Mouse (Mus musculus) embryonic facial prominence, embryonic 12.5 days (tissue): ENCODE measurements around the gene Jaml. TPM values are rescaled to one million over a fixed set of nuclear protein-coding genes. Genes with fewer than 3 reads are reported as not detected.
"Not testable (repeated sequence)": the region's sequence is repeated elsewhere in the genome, so short reads cannot be mapped to it uniquely, and the experiment has no call there.

ENCODE experiments used
- ATAC-seq: fragments of 200-750 bp; cut with Nextera tagmentation; 2 replicates; pipeline ENCODE4 v1.8.0; 2017; ENCODE audit not compliant: insufficient number of reproducible peaks, insufficient read depth, low FRiP score, low TSS enrichment
- H3K27ac ChIP-seq: fragments of 300-500 bp; sonication (generic); 2 replicates; pipeline ENCODE4 v1.5.1; 2016; ENCODE audit warnings: mild to moderate bottlenecking
- H3K27me3 ChIP-seq: fragments of 300-500 bp; sonication (generic); 2 replicates; pipeline ENCODE4 v1.6.1; 2016; ENCODE audit warnings: mild to moderate bottlenecking, moderate library complexity
- H3K36me3 ChIP-seq: fragments of 300-500 bp; sonication (generic); 2 replicates; pipeline ENCODE4 v1.6.1; 2016; ENCODE audit warnings: mild to moderate bottlenecking
- H3K4me1 ChIP-seq: fragments of 300-500 bp; sonication (generic); 2 replicates; pipeline ENCODE4 v1.6.1; 2016
- H3K4me2 ChIP-seq: fragments of 300-500 bp; sonication (generic); replicated peaks from 2 replicates; pipeline ENCODE4 v1.6.1; 2016; ENCODE audit warnings: mild to moderate bottlenecking, moderate library complexity
- H3K4me3 ChIP-seq: fragments of 300-500 bp; sonication (generic); 2 replicates; pipeline ENCODE4 v1.5.1; 2016; ENCODE audit warnings: mild to moderate bottlenecking
- H3K9ac ChIP-seq: fragments of 300-500 bp; sonication (generic); 2 replicates; pipeline ENCODE4 v1.6.1; 2016; ENCODE audit warnings: mild to moderate bottlenecking, moderate library complexity
- H3K9me3 ChIP-seq: fragments of 300-500 bp; sonication (generic); 2 replicates; pipeline ENCODE4 v1.6.1; 2016; ENCODE audit warnings: mild to moderate bottlenecking, moderate library complexity
- WGBS: fragments of 180-500 bp; shearing (Covaris S2); methylation state at CpG from one replicate; pipeline ENCODE4 v1.1.7; 2016; 5-methylcytosine and 5-hydroxymethylcytosine counted together
- polyA plus RNA-seq: library from polyadenylated mRNA; unstranded; fragments of >200 nt; fragmentation: Nextera tagmentation; extraction: Ambion mirVana; gene quantifications from 2 replicates; pipeline ENCODE4 v1.2.1, GENCODE M21; 2016

The Jaml gene
- polyA plus RNA-seq: 0.23 and 0.38 TPM in 2 replicates

DNA sequence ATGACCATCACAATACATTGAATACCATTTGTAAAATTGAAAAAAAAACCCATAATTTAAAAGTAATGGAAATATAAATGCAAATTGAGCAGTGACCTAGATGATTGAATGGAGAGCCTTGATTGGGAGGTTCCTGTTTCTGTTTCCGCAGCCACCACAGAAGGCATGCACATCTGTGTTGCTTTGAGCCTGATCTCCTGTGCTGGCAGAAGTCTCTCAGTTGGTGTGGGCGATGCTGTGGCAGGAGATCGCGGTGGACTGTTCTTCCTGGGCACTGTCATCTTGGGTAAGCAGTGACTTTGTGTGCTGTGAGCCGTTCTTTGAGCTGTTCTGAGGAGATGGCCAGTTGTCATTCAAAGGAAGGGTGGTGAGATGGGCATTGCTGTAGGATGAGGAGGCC, at the start of gene Jaml:
Jaml (plus strand) TSS at position 173 of the 400 bp plus-strand sequence.
- Histone ChIP-seq H3K4me2 (no peak within 1 kb of the TSS), H3K9ac (no peak within 1 kb of the TSS), H3K4me3 (no peak within 1 kb of the TSS), H3K36me3 (no peaks in the 10 kb centered on the region), H3K27ac (no peak within 1 kb of the TSS), H3K9me3 (no peaks in the 10 kb centered on the region), H3K27me3 (no peaks in the 10 kb centered on the region), H3K4me1 (no peaks in the 10 kb centered on the region)
- ATAC-seq: no peak
- 75% methylated on average over 5 of the region's 5 CpGs for WGBS

DNA sequence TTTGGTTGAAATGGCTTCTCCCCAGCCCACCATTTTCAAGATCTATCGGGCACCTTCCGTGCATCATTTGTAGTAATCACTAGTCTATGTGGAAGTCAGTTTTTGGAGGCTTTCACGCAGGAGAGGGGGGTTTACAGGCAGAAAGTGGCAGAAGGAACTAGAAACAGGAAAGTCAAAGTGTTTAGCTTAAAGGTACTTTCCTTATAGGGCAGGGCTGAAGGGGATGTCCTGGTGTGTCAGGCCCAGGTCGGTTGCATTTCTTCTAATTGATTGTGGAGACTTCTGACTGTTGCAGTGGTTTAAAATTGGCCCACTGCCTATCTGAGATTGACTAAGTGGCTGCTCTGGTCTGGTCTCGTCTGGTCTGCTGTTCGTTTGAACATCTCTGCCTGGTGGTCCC, 48.6 kb upstream of the Jaml start:
- Histone ChIP-seq H3K9ac (no peak overlapping the region), H3K27me3 (peaks cover 13% of the 10 kb centered on the region; the same call in 1 of the 2 replicates), H3K4me3 (no peak overlapping the region), H3K4me2 (no peak overlapping the region), H3K9me3 (no peaks in the 10 kb centered on the region), H3K4me1 (no peaks in the 10 kb centered on the region), H3K36me3 (no peaks in the 10 kb centered on the region), H3K27ac (no peak overlapping the region)
- 66% methylated on average over 6 of the region's 6 CpGs for WGBS
- ATAC-seq: no peak

GRCm38 (mm10) chr9:45032261-45032660, 46.7 kb upstream of the Jaml start:
- H3K9me3 ChIP-seq: no peaks in the 10 kb centered on the region
- no peaks in the 10 kb centered on the region for H3K36me3 ChIP-seq
- H3K4me1 ChIP-seq: no peaks in the 10 kb centered on the region
- no peak overlapping the region for H3K27ac ChIP-seq
- no peak overlapping the region for H3K9ac ChIP-seq
- no peak overlapping the region for H3K4me3 ChIP-seq
- no peak overlapping the region for H3K4me2 ChIP-seq
- peaks cover 13% of the 10 kb centered on the region; the same call in 1 of the 2 replicates for H3K27me3 ChIP-seq
- WGBS: 81% methylated on average over 2 of the region's 2 CpGs
- ATAC-seq: no peak

GRCm38 (mm10) chr9:45034526-45034925, 44.5 kb upstream of the Jaml start:
- no peak overlapping the region for H3K9ac ChIP-seq
- 76% methylated on average over 3 of the region's 3 CpGs for WGBS
- H3K36me3 ChIP-seq: no peaks in the 10 kb centered on the region
- no peak for ATAC-seq
- H3K27ac ChIP-seq: no peak overlapping the region
- peaks cover 11% of the 10 kb centered on the region; the same call in 1 of the 2 replicates for H3K27me3 ChIP-seq
- no peak overlapping the region for H3K4me3 ChIP-seq
- no peaks in the 10 kb centered on the region for H3K4me1 ChIP-seq
- no peaks in the 10 kb centered on the region for H3K9me3 ChIP-seq
- no peak overlapping the region for H3K4me2 ChIP-seq

GRCm38 (mm10) chr9:45037803-45038202, 41.2 kb upstream of the Jaml start:
- not testable (repeated sequence) for H3K36me3 ChIP-seq, H3K9ac ChIP-seq, H3K4me2 ChIP-seq, H3K27ac ChIP-seq, H3K9me3 ChIP-seq, ATAC-seq, H3K4me3 ChIP-seq
- H3K27me3 ChIP-seq: peaks cover 36% of the 10 kb centered on the region
- 74% methylated on average over 1 of the region's 1 CpGs for WGBS
- H3K4me1 ChIP-seq: peaks cover 24% of the 10 kb centered on the region

GRCm38 (mm10) chr9:45039499-45039898, 39.5 kb upstream of the Jaml start, which contains the start of gene Mpzl2:
Gene Mpzl2 (plus strand): TSS chr9:45039799.
- H3K27ac ChIP-seq: no peak within 1 kb of the TSS
- no peaks in the 10 kb centered on the region for H3K36me3 ChIP-seq
- no peak within 1 kb of the TSS for H3K9ac ChIP-seq
- no peaks in the 10 kb centered on the region for H3K9me3 ChIP-seq
- ATAC-seq: no peak
- H3K4me1 ChIP-seq: peaks cover 28% of the 10 kb centered on the region
- WGBS: 56% methylated on average over 5 of the region's 5 CpGs
- H3K27me3 ChIP-seq: peaks cover 52% of the 10 kb centered on the region
- H3K4me2 ChIP-seq: peak within 1 kb of the TSS; percentile 31; the same call in 1 of the 2 replicates
- H3K4me3 ChIP-seq: no peak within 1 kb of the TSS

- Histone ChIP-seq H3K9ac (no peak overlapping the region), H3K36me3 (no peaks in the 10 kb centered on the region), H3K27me3 (peaks cover 57% of the 10 kb centered on the region), H3K27ac (no peak overlapping the region), H3K9me3 (no peaks in the 10 kb centered on the region), H3K4me3 (no peak overlapping the region), H3K4me1 (peaks cover 28% of the 10 kb centered on the region), H3K4me2 (peak overlapping the region; percentile 31; the same call in 1 of the 2 replicates)
- ATAC-seq: no peak
- WGBS: 19% methylated on average over 14 of the region's 14 CpGs
Observed at GRCm38 (mm10) chr9:45040066-45040845, 38.7 kb upstream of the Jaml start.

- WGBS: 40% methylated on average over 17 of the region's 17 CpGs
Observed at GRCm38 (mm10) chr9:45041131-45041838, 37.7 kb upstream of the Jaml start.

GRCm38 (mm10) chr9:45042056-45042720, 36.8 kb upstream of the Jaml start:
- Histone ChIP-seq H3K4me1 (peaks cover 28% of the 10 kb centered on the region), H3K4me2 (peak overlapping the region; percentile 56), H3K9me3 (no peaks in the 10 kb centered on the region), H3K9ac (peak overlapping the region; percentile 27; the same call in 1 of the 2 replicates), H3K36me3 (no peaks in the 10 kb centered on the region), H3K4me3 (peak overlapping the region; percentile 33), H3K27me3 (peaks cover 58% of the 10 kb centered on the region), H3K27ac (0 out of 2 replicates have a peak overlapping the region, but pooled peaks have one; percentile 50)
- 1% methylated on average over 20 of the region's 20 CpGs for WGBS
- peak; percentile 86 for ATAC-seq

More at GRCm38 (mm10) chr9:45041131-45041838, 37.7 kb upstream of the Jaml start:
- ATAC-seq: no peak
- Histone ChIP-seq H3K4me1 (peaks cover 28% of the 10 kb centered on the region), H3K27me3 (peaks cover 58% of the 10 kb centered on the region), H3K36me3 (no peaks in the 10 kb centered on the region), H3K4me2 (peak overlapping the region; percentile 31), H3K4me3 (no peak overlapping the region), H3K27ac (no peak overlapping the region), H3K9me3 (no peaks in the 10 kb centered on the region), H3K9ac (no peak overlapping the region)

GRCm38 (mm10) chr9:45042947-45043346, 36.0 kb upstream of the Jaml start:
- Histone ChIP-seq H3K9ac (peak overlapping the region; percentile 27; the same call in 1 of the 2 replicates), H3K4me1 (peaks cover 28% of the 10 kb centered on the region), H3K9me3 (no peaks in the 10 kb centered on the region), H3K27me3 (peaks cover 58% of the 10 kb centered on the region), H3K27ac (no peak overlapping the region), H3K4me2 (peak overlapping the region; percentile 56), H3K4me3 (peak overlapping the region; percentile 33), H3K36me3 (no peaks in the 10 kb centered on the region)
- ATAC-seq: 0 out of 2 replicates have a peak, but pooled peaks have one; percentile 35
- WGBS: under 1% methylated on average over 10 of the region's 10 CpGs

DNA sequence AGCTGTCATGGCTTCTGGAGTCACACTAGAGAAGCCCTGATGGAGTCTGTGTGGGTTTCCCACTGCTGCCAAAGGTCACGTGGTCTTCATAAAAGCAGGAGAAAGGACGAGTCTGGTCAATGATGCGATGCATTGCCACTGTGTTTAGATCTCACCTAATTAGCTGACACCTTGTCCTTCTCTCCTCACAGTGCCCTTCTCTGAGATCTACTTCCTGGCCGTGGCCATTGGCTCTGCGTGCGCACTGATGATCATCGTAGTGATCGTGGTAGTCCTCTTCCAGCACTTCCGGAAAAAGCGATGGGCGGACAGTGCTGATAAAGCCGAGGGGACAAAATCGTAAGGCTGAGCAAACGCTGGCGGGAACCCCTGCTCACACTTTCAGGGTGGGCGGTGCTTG, 32.0 kb upstream of the Jaml start:
- Histone ChIP-seq H3K9ac (no peak overlapping the region), H3K27ac (no peak overlapping the region), H3K27me3 (peaks cover 30% of the 10 kb centered on the region), H3K36me3 (no peaks in the 10 kb centered on the region), H3K9me3 (no peaks in the 10 kb centered on the region), H3K4me3 (no peak overlapping the region), H3K4me1 (peaks cover 11% of the 10 kb centered on the region; the same call in 1 of the 2 replicates), H3K4me2 (no peak overlapping the region)
- 90% methylated on average over 16 of the region's 16 CpGs for WGBS
- no peak for ATAC-seq
